Mouse (Mus musculus) c-Kit-positive CD71-positive TER-119-positive erythroid progenitor cells, embryonic 14.5 days (primary cell): ENCODE measurements around the gene Traf3ip2.
A peak's percentile ranks its signal among the peaks of the same experiment; 100 is the strongest.

ENCODE experiments used
- DNase-seq: peaks from one replicate; pipeline ENCODE4 v3.0.0-alpha.2; 2013; ENCODE audit warnings: low spot score

Traf3ip2 gene

GRCm38 (mm10) chr10:39633379-39633778, 20.6 kb downstream of the Traf3ip2 start:
- no peak for DNase-seq

DNA sequence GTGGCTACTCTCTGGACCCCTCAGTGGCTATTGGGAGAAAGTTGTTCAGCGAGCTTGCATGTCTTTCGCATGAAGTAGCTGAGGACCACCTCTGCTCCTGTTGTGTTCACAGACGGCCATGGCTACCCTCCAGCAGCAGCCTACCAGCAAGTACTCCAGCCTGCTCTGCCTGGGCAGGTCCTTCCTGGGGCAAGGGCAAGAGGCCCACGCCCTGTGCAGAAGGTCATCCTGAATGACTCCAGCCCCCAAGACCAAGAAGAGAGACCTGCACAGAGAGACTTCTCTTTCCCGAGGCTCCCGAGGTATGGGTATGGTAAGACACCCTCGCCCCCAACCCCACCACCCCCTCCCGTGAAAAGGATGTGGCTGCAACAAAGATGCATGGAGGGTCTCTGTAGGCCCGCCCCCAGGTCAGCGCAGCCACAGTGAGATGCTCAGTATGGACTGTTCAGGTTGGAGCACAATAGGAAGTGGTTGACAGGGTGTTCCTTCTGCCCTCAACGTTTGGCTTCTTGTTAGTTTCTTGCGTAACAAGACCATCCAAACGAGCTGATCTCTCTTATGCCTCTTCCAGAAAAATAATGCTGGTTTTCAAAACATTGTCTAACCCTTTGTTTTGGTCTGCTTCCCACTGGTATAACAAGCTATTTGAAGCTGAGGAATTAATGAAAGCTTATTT, 21.8 kb downstream of the Traf3ip2 start:
- no peak for DNase-seq

GRCm38 (mm10) chr10:39638862-39639261, 26.1 kb downstream of the Traf3ip2 start:
- no peak for DNase-seq

DNA sequence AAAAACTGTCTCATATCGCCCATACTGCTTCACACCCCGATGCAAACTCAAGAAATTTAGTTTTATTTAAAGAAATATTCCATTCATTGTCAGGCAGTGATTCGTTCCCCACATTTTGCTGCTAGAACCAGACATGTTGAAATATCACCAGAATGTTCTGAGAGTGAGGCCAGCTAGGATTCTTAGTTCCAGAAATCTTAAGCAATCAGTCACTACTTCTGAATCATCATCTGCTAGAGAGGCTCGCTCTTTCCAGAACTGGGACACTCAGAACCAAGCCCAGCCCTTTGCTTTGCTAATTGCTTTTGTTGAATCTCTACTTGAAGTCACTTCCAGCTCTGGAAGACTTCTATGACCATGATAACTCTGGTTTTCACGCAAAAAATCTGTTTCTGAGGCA, 27.0 kb downstream of the Traf3ip2 start:
- no peak for DNase-seq

DNA sequence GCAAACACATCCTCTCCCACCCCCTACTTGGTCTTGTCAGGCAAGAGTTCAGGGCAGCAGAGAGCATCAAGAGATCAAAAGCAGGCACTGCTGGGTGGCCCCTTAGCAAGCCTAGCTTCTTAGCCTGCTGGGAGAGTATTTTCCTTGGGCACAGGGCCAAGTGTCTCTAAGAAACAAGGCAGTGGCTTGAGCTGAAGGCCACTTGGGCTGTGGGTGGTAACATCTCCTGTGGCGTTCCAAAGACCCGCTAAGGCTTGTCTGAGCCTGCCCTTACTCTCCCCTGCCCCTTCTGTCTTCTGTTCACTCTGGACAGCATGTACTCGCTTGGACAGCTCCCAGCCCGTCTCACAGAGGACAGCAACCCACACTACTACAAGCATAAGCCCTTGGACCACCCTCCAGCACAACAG, 28.1 kb downstream of the Traf3ip2 start:
- DNase-seq, result no peak

GRCm38 (mm10) chr10:39645789-39646628, 33.3 kb downstream of the Traf3ip2 start:
- no peak for DNase-seq

DNA sequence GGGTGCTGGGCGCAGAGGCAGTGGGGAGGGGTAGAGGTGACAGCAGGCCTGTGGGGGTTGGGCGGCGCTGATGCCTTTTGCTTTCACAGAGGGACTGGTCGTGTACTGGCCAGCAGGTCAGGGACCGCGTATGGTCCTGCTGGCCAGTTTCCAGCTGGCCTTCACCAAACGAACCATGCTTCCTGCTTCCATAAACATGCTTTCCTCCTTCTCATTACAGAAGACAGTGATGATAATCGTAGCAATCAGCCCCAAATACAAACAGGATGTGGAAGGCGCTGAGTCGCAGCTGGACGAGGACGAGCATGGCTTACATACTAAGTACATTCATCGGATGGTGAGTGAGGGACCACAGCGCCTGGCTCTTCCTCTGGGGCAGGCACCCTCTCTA, 33.9 kb downstream of the Traf3ip2 start:
- no peak for DNase-seq

- DNase-seq, result no peak
Observed at GRCm38 (mm10) chr10:39647118-39647517, 34.4 kb downstream of the Traf3ip2 start.

DNA sequence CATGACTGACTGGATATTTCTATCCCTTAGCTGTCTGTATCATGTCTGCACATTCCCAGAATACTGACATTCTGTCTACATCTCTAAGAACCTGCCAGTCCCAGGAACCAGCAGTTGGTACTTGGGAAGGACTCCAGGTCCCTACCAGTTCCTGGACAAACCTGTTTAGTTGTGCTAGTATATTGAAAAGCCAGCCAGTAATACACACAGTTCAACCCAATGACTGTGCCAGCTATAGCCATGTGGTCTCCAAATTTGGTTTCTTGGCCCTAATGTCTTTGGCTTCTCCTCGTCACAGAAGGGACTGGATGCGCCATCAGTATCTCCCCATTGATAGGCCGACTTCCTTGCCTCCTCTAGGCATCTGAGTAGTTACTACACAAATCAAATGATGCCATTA, 35.5 kb downstream of the Traf3ip2 start:
- DNase-seq, result no peak

DNA sequence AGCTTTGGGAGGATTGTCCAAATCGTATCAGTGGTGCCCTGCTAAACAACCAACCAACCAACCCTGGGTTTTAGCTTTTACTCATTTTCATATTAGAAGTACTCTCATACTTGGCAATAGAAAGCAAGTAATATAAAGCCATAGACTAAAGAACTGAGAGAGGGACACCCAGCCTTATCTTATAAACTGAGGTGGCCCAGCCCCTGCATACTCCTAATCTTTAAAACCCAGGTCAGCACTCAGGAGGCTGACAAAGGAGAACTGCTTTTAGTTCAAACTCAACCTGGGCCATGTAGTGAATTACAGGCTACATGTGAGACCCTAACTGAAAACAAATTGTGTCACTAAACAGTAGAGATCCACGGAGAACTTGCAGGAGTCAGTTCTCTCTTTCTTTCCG, 36.8 kb downstream of the Traf3ip2 start:
- DNase-seq, result peak; percentile 7

DNA sequence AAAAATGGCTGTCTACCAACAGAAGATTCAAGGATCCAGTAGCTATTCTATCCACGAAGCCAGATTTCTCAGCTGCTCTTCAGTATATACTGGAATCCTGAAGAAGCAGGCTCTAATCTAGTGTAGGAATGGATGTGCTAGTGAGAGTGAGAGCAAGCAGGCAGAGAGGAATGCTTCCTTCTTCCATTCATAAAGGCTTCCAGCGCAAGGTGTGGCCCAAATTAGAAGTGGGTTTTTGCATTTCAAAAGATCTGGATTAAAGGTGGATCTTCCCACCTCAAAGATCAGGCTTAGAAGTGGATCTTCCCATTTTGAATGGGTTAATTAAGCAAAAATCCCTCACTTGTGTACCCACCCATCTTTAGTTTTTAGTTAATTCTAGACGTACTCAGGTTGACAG, 37.6 kb downstream of the Traf3ip2 start:
- no peak for DNase-seq

DNA sequence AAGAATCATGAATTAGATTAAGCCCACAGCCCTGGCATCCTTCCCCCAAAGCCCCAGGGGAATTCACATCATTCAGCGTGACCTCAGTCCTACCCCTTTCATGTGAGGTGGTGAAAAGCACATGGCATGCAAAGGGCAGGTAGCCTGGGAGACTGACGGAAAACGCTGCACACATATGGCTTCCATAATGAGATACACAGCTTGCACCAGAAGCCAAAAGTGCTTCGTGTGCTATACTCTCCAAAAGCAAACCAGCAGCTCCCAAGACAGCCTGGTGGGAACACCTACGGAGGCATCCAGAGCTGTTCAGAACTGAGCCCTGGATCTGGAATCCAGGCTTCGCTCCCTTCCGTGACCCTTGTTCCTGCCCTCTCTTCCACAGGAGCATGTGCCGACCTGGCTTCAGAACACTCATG, 41.3 kb downstream of the Traf3ip2 start:
- no peak for DNase-seq

GRCm38 (mm10) chr10:39658901-39659410, 46.2 kb downstream of the Traf3ip2 start:
- no peak for DNase-seq

GRCm38 (mm10) chr10:39659411-39660268, 46.9 kb downstream of the Traf3ip2 start:
- no peak for DNase-seq

DNA sequence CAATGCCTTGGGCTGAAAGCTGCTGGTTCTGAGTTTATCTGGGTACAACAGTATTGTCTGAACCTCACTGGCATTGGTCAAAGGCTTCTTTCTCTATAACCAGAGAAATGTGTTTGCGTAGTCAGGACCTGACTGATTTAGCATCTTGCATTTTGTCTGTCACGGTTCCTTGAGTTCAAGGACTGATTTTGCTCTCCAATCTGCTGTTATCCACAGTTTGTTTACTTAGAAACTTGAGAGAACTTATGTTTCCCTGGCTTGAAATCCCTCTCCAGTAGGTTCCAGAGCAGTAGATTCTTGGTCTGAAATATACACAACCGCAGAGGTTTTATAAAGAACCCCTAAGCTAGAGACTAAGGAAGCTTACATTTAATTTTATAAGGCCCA, 47.5 kb downstream of the Traf3ip2 start:
- no peak for DNase-seq

GRCm38 (mm10) chr10:39660698-39661097, 48.0 kb downstream of the Traf3ip2 start:
- DNase-seq, result no peak

GRCm38 (mm10) chr10:39665071-39665502, 52.4 kb downstream of the Traf3ip2 start:
- no peak for DNase-seq

GRCm38 (mm10) chr10:39666027-39666426, 53.3 kb downstream of the Traf3ip2 start:
- no peak for DNase-seq

DNA sequence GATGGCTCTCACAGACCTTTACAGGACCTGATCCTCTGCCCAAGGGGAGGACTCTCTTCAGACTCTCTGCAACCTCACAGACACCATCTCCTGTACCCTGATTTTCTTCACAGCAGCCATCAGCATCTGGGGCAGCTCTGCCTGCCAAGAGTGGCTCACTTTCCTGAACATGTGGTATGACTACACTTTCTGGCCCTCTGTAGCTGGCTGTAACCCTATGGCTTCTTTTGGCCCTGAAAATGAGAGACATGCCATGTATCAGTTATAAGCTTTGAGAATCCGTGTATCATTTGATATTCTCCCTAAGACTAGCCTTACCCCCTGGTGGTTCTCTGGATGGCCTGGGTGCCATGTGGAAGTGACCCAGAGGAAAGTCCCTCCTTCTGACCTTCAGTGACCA, 58.7 kb downstream of the Traf3ip2 start:
- DNase-seq, result no peak

DNA sequence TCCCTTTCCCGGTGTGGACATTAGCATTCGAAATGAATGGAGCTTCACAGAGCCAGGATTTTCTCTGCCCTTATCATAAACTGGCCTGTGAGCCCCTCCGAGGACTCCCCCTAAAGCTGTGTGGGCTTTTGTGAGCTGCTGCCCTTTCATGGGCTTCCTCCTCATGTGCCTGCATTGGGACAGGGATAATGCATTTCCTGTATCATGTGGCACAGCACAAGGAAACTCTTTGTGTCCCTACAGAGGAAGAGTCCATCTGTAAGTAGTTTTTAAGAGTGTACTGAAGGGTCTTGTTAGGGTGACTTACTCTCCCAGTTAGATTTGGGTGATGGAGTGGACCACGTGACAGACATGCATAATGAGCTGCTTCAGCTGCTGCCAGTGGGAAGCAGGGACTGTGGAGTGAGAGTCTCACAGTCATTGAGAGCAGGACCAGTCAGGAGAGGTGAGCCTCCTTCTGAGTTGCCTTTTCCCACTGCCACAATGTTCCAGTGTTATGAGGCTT, 59.9 kb downstream of the Traf3ip2 start:
- DNase-seq, result no peak

- DNase-seq, result no peak
Observed at GRCm38 (mm10) chr10:39674106-39674505, 61.4 kb downstream of the Traf3ip2 start.

DNA sequence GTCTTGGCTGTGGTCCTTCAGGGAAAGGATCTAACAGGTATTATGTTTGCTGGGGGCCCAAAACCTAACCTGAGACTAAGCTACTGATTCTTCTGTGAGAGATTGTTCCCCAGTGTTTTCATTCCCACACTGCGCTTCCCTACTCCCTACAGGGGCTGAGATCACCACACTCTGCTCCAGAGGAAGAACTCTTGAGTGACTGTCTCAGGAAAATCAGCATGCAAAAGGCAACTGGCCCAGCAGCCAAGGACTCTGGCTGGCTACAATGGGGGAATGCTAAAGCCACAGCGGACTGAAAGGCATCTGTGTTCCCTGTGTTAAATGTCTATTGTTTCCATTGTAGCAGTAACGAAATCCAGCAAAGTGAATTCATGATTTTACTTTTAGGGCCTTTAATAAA, 62.0 kb downstream of the Traf3ip2 start:
- DNase-seq, result no peak
